Mouse (Mus musculus) neural tube, embryonic 11.5 days (tissue): Measurements from ENCODE around the gene Nrp1. TPM values are rescaled to one million over a fixed set of nuclear protein-coding genes. Genes with fewer than 3 reads are reported as not detected.

Experiments
- ATAC-seq: fragments of 200-750 bp; cut with Nextera tagmentation; 2 replicates; pipeline ENCODE4 v1.8.0; 2017; ENCODE audit warnings: moderate number of reproducible peaks, mild to moderate bottlenecking, moderate TSS enrichment, moderate library complexity; ENCODE audit not compliant: insufficient read depth, low FRiP score, low TSS enrichment
- DNase-seq: peaks from one replicate; pipeline ENCODE4 v3.0.0-alpha.2; 2015; ENCODE audit warnings: low spot score
- H3K27ac ChIP-seq: fragments of 300-500 bp; sonication (generic); 2 replicates; pipeline ENCODE4 v1.5.1; 2014; ENCODE audit warnings: low read depth, mild to moderate bottlenecking, low read length
- H3K27me3 ChIP-seq: fragments of 300-500 bp; sonication (generic); 2 replicates; pipeline ENCODE4 v1.6.1; 2014; ENCODE audit warnings: mild to moderate bottlenecking, low read length, mixed read lengths; ENCODE audit not compliant: control insufficient read depth, insufficient read depth
- H3K36me3 ChIP-seq: fragments of 300-500 bp; sonication (generic); 2 replicates; pipeline ENCODE4 v1.6.1; 2014; ENCODE audit warnings: mild to moderate bottlenecking, low read length, moderate library complexity, mixed read lengths; ENCODE audit not compliant: control insufficient read depth, insufficient read depth
- H3K4me1 ChIP-seq: fragments of 300-500 bp; sonication (generic); 2 replicates; pipeline ENCODE4 v1.6.1; 2014; ENCODE audit warnings: low read length, mixed read lengths; ENCODE audit not compliant: control insufficient read depth, insufficient read depth
- H3K4me2 ChIP-seq: fragments of 300-500 bp; sonication (generic); 2 replicates; pipeline ENCODE4 v1.6.1; 2014; ENCODE audit warnings: low read depth, mild to moderate bottlenecking, moderate library complexity
- H3K4me3 ChIP-seq: fragments of 300-500 bp; sonication (generic); 2 replicates; pipeline ENCODE4 v1.5.1; 2014; ENCODE audit warnings: low read depth, low read length
- H3K9ac ChIP-seq: fragments of 300-500 bp; sonication (generic); 2 replicates; pipeline ENCODE4 v1.6.1; 2014; ENCODE audit warnings: mild to moderate bottlenecking, low read length
- H3K9me3 ChIP-seq: fragments of 300-500 bp; sonication (generic); 2 replicates; pipeline ENCODE4 v1.6.1; 2016; ENCODE audit warnings: low read length; ENCODE audit not compliant: control insufficient read depth
- WGBS: fragments of 180-500 bp; shearing (Covaris S2); extraction: QIAGEN DNeasy Blood & Tissue Kit; methylation state at CpG from one replicate; pipeline ENCODE4 v1.1.7; 2014; 5-methylcytosine and 5-hydroxymethylcytosine counted together
- polyA plus RNA-seq: library from polyadenylated mRNA; unstranded; fragments of >200 nt; fragmentation: Nextera tagmentation; extraction: Ambion mirVana; gene quantifications from 2 replicates; pipeline ENCODE4 v1.2.1, GENCODE M21; 2014

Nrp1 gene
- polyA plus RNA-seq, 1 experiment from 2014 or later: 84.3 TPM

DNA sequence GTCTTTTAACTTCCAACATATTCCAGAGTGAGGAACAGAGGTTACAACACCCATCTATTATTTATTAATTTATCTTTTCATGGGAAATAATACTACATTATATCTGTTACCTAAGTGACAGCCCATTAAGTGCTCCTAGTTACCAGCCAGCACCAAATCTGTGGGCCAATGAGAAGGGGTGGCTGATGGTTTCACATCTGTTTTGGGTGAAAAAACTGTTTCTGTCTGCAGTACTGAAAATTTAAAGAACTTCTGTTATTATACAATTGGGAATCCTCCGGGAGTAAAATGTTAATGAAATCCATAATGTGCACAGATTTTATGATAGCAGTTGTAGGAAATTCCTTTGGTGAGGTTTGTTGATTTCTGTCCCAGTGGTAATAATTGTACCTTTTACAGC is 83.0 kb downstream of the Nrp1 start:
- ATAC-seq (no peak), DNase-seq (no peak)
- Histone ChIP-seq H3K4me2 (no peak overlapping the region), H3K27ac (no peak overlapping the region), H3K9me3 (no peaks in the 10 kb centered on the region), H3K4me3 (no peak overlapping the region), H3K36me3 (no peaks in the 10 kb centered on the region), H3K4me1 (no peaks in the 10 kb centered on the region; the same call in 1 of the 2 replicates), H3K9ac (no peak overlapping the region), H3K27me3 (no peaks in the 10 kb centered on the region)
- WGBS: 80% methylated on average over 1 of the region's 1 CpGs

DNA sequence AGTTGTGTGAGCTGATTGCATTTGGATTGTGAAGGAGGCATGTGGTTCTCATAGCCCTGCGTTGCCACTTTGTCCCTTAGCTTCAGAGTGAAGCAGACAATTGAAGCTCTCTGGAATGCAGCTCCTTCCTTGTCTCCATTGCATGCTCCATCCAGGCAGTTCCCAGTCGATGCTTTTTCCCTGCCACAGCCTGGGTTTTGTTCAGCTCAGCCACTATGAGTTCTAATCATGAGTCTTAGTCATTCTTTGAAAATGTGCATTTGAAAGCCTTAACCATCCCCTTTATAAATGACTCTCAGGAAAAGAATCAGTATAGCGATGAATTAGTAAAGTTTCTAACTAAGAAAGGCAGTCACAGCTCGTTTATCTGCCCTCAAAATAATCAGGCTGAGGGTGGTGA is 87.2 kb downstream of the Nrp1 start:
- Histone ChIP-seq H3K27me3 (no peaks in the 10 kb centered on the region), H3K4me3 (no peak overlapping the region), H3K4me2 (no peak overlapping the region), H3K9ac (no peak overlapping the region), H3K4me1 (no peaks in the 10 kb centered on the region; the same call in 1 of the 2 replicates), H3K36me3 (no peaks in the 10 kb centered on the region), H3K27ac (no peak overlapping the region), H3K9me3 (no peaks in the 10 kb centered on the region)
- no peak for ATAC-seq
- 48% methylated on average over 4 of the region's 4 CpGs for WGBS
- DNase-seq: no peak

DNA sequence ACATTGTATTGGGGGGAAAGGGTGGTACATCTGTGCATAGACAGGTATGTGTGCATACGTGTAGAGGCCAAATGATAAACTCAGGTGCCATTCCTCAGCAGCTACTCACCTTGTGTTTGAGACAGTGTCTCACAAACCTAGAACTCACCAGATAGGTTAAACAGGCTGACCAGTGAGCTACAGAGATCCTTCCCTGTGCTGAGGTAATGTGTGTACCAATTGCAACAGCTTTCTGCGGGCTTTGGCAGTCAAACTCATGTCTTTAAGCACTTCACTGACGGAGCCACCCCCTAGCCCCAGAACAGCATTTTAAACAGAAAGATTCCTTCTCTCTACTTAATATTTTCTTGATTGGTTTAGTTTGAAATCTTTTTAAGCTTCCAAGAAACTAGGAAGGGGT is 88.2 kb downstream of the Nrp1 start:
- no peaks in the 10 kb centered on the region; the same call in 1 of the 2 replicates for H3K36me3 ChIP-seq
- peaks cover 2% of the 10 kb centered on the region; the same call in 1 of the 2 replicates for H3K4me1 ChIP-seq
- H3K9ac ChIP-seq: no peak overlapping the region
- DNase-seq (no peak), ATAC-seq (no peak)
- H3K4me2 ChIP-seq: no peak overlapping the region
- no peak overlapping the region for H3K4me3 ChIP-seq
- 93% methylated on average over 3 of the region's 3 CpGs for WGBS
- no peaks in the 10 kb centered on the region for H3K9me3 ChIP-seq
- no peaks in the 10 kb centered on the region for H3K27me3 ChIP-seq
- no peak overlapping the region for H3K27ac ChIP-seq

DNA sequence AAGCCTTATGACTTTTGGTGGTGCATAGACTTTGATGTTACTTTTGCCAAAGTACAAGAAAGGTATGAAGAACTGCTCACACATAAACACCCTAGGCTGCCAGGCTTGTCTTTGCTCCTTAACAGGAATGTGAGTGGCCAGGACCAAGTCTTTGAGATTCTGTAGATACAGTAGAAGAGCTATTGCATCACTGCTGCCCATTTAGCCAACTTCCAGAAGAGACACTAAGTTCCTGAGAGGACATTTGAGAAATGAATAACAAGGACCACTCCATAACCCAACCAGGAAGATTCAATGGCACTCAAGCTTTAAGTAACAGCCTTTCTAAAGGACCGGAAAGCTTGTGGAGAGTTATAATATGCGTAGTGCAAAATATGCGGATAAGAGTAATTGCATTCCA is 88.9 kb downstream of the Nrp1 start:
- Histone ChIP-seq H3K27ac (no peak overlapping the region), H3K36me3 (no peaks in the 10 kb centered on the region; the same call in 1 of the 2 replicates), H3K9me3 (no peaks in the 10 kb centered on the region), H3K4me1 (peaks cover 2% of the 10 kb centered on the region; the same call in 1 of the 2 replicates), H3K27me3 (no peaks in the 10 kb centered on the region), H3K4me2 (no peak overlapping the region), H3K9ac (no peak overlapping the region), H3K4me3 (no peak overlapping the region)
- no peak for DNase-seq
- ATAC-seq: no peak
- WGBS: 98% methylated on average over 3 of the region's 3 CpGs

DNA sequence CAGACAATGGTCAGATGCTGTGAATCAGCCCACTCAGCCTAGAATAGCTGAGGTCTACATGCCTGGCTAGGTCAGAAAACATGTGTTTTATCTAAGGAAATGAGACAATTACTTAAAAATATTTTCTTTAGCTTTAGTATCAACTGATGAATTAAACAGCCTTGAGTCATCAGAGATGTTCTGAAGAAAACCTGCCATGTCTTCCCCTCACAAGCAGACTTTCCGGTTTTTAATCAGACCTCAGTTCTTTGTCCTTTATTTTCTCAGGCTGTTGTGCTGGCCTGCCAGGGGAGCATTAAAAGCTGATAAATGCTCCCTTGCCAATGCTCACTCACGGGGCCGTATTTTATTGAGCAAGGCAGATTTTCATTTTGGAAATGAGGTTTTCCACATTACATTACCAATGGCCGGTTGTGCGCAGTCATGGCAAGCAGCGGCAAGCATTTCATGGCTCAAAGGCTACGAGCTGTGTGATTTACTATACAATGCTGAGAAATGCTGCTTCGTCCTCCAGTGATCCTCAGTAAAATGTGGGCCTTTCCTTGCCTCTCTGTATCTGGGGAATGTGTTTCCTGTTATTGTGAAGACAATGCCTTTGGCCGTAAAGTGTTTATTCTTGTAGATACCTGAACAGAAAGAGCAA is 92.1 kb downstream of the Nrp1 start:
- no peaks in the 10 kb centered on the region; the same call in 1 of the 2 replicates for H3K36me3 ChIP-seq
- 32% methylated on average over 9 of the region's 9 CpGs for WGBS
- DNase-seq: peak; percentile 45
- no peak overlapping the region for H3K4me2 ChIP-seq
- H3K4me3 ChIP-seq: no peak overlapping the region
- ATAC-seq: peak; percentile 80
- H3K4me1 ChIP-seq: peaks cover 2% of the 10 kb centered on the region; the same call in 1 of the 2 replicates
- peak overlapping the region; percentile 65 for H3K27ac ChIP-seq
- H3K27me3 ChIP-seq: no peaks in the 10 kb centered on the region
- H3K9me3 ChIP-seq: no peaks in the 10 kb centered on the region
- H3K9ac ChIP-seq: 0 out of 2 replicates have a peak overlapping the region, but pooled peaks have one; percentile 5

DNA sequence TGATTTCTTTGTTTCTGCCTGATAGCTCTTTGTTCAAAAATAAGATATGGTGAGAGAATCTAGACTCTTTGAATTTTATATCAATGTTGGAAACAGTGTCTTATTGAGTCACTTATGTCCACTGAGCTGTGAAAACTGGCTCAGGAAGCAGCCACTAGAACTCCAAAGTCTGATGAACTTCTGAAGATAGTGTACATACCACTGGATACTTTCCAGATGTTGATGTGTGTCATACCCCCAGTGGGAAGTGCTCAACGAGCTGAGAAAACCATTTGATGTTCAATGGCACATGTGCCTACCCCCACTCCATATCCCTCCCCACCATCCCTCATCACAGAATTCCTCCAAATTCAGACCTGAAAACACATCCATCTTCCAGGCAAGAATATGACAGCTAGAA is 92.7 kb downstream of the Nrp1 start:
- Histone ChIP-seq H3K9me3 (no peaks in the 10 kb centered on the region), H3K9ac (no peak overlapping the region), H3K27me3 (no peaks in the 10 kb centered on the region), H3K4me3 (no peak overlapping the region), H3K4me1 (peaks cover 2% of the 10 kb centered on the region; the same call in 1 of the 2 replicates), H3K36me3 (no peaks in the 10 kb centered on the region; the same call in 1 of the 2 replicates), H3K27ac (peak overlapping the region; percentile 65), H3K4me2 (no peak overlapping the region)
- ATAC-seq (no peak), DNase-seq (no peak)
- 59% methylated on average over 1 of the region's 1 CpGs for whole genome bisulfite sequencing

DNA sequence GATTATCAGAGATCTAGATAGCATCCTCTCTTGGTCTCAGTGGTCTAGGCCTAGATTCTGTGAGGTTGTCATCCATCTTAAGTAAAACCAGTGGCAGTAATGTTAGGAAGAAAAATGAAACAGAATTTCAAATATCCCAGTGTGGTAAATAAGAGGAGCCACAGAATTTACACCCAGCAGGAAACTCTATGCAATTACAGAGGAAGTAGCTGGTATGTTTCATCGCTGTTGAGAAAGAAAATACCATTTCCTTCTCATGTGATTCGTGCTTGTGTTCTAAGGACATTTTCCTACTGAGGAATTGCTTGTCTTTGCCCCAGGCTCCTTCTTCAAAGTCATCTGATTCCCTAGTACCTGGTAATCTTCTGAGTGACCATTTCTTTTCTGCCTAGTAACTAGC is 95.1 kb downstream of the Nrp1 start:
- Histone ChIP-seq H3K4me1 (peaks cover 2% of the 10 kb centered on the region; the same call in 1 of the 2 replicates), H3K36me3 (no peaks in the 10 kb centered on the region; the same call in 1 of the 2 replicates), H3K27me3 (no peaks in the 10 kb centered on the region), H3K4me2 (no peak overlapping the region), H3K4me3 (no peak overlapping the region), H3K9me3 (no peaks in the 10 kb centered on the region), H3K27ac (no peak overlapping the region), H3K9ac (no peak overlapping the region)
- ATAC-seq (no peak), DNase-seq (no peak)
- 71% methylated on average over 2 of the region's 2 CpGs for WGBS

DNA sequence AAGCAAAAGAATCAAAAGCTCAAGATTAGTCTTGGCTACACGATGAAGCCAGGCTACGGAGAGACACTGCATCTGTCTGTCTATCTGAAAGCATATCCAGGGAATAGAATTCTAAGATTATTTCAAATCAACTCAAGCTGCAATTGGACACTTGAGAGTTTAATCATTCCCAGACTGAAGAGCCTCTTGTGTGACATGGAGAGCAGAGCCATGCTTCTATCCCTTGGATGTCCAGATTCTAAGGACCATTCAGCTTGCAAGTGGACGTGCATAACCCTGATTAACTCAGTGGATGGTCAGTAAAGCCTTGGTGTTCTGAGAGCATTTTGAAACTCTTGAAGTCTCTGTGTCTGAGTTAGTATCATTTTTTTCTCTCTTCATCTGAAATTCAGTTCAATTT is 95.6 kb downstream of the Nrp1 start:
- H3K9ac ChIP-seq: no peak overlapping the region
- DNase-seq: no peak
- H3K9me3 ChIP-seq: no peaks in the 10 kb centered on the region
- no peaks in the 10 kb centered on the region; the same call in 1 of the 2 replicates for H3K36me3 ChIP-seq
- H3K27ac ChIP-seq: no peak overlapping the region
- 86% methylated on average over 3 of the region's 3 CpGs for WGBS
- H3K27me3 ChIP-seq: no peaks in the 10 kb centered on the region
- no peak for ATAC-seq
- H3K4me1 ChIP-seq: peaks cover 2% of the 10 kb centered on the region; the same call in 1 of the 2 replicates
- no peak overlapping the region for H3K4me2 ChIP-seq
- no peak overlapping the region for H3K4me3 ChIP-seq

DNA sequence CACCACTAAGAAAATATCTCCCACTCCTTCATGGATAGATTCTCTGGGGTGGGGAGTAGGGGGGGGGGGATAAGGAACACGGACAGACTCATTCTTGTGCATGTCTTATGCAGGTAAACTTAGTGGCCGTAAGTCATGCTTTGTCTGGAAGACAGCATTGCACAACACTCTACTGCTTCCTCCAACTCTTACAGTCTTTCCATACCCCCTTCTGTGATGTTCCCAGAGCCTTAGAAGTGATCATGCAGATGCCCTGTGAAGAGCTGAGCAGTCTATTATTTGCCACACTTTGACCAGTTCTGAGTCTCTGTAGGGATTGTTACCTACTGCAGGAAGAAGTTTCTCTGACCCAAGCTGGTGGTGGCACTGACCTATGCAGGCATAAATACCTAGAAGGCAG is 98.9 kb downstream of the Nrp1 start:
- H3K27ac ChIP-seq: no peak overlapping the region
- 97% methylated on average over 2 of the region's 2 CpGs for WGBS
- no peaks in the 10 kb centered on the region for H3K9me3 ChIP-seq
- H3K9ac ChIP-seq: no peak overlapping the region
- no peaks in the 10 kb centered on the region for H3K27me3 ChIP-seq
- H3K4me1 ChIP-seq: no peaks in the 10 kb centered on the region; the same call in 1 of the 2 replicates
- DNase-seq (no peak), ATAC-seq (no peak)
- no peaks in the 10 kb centered on the region for H3K36me3 ChIP-seq
- no peak overlapping the region for H3K4me2 ChIP-seq
- H3K4me3 ChIP-seq: no peak overlapping the region
